Mouse (Mus musculus): ENCODE results near the gene H2-Ke6. TPM values are rescaled to one million over a fixed set of nuclear protein-coding genes. Genes with fewer than 3 reads are reported as not detected.

The H2-Ke6 gene
- polyA plus RNA-seq, 1 experiment from 2014 or later: 61.3 TPM

DNA sequence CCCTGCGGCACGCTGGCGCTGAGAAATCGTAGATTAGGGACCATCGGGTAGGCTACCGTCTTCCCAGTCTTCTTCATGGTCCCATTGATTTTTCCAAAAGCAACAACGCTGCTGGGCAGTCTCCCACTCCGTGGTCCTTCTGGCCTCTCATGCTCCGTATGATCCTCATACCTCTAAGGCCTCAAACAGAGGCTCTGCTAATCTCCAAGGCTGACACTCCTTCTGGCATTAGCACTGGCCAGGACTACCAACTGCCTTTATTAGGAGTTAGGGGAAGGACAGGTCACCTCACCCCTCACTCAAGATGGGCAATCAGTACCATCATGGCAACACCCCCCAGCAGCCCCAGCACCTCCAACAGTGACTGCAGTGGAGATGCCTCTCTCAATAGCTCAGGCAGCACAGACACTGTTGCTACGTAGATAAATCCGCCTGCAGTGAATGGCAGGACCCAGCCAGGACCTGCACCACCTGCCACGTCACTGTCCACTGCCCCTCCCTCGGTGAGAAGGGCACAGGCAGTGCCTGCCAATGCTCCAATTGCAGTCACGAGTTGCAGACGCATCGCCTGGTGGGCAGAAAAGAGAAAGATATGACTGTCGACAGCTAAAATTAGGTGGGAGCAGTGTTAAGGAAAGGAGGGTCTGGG, 765 bp upstream of the H2-Ke6 start:
- H3K9ac ChIP-seq: no peak overlapping the region
- H3K9me3 ChIP-seq: no peaks in the 10 kb centered on the region
- peaks cover 20% of the 10 kb centered on the region for H3K36me3 ChIP-seq
- no peaks in the 10 kb centered on the region for H3K27me3 ChIP-seq (replicated peaks)
- no peak for ATAC-seq (ENCODE audit: low FRiP score, low read depth)
- H3K4me3 ChIP-seq: 0 out of 2 replicates have a peak overlapping the region, but pooled peaks have one; percentile 61
- H3K27ac ChIP-seq: peak overlapping the region; percentile 33; the same call in 1 of the 2 replicates
- WGBS: 49% methylated on average over 17 of the region's 17 CpGs
- H3K4me2 ChIP-seq (replicated peaks): peak overlapping the region; percentile 98
- H3K4me1 ChIP-seq: peaks cover 76% of the 10 kb centered on the region

DNA sequence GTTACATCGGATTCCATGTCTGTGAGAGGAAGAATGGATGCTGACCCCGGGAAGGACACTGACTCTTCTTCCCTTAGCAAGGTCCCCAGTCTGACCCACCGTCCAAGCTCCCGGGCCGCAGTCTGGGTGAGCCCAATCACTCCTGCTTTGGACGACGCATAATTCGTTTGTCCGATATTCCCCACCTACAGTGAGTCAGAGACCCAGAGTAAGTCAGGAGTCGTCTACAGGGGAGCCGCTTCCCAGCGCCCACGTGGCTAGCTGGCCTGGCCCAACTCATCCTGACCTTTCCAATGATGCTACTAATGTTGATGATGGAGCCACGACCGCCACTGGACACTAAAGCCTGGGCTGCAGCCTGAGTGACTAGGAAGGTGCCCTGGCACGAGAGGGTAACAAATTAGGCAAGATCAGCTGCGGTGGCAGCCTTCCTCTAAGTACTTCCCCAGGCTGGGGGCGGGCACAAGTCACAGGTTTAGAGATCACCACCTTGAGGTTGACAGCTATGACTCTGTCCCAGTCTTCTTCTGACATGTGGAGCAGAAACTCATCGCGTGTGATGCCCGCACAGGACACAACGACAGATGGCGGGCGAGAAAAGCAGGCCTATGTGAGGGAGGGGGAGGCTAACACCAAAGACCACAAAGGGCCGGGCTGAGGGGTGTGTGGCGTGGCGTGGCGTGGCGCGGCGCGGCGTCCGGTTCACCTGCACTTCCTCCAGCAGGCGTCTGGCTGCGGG, 774 bp downstream of the H2-Ke6 start:
- Histone ChIP-seq H3K36me3 (peaks cover 32% of the 10 kb centered on the region), H3K4me3 (peak overlapping the region; percentile 61), H3K27me3 (replicated peaks) (no peaks in the 10 kb centered on the region), H3K4me1 (peaks cover 67% of the 10 kb centered on the region), H3K27ac (peak overlapping the region; percentile 84), H3K9ac (peak overlapping the region; percentile 96), H3K4me2 (replicated peaks) (peak overlapping the region; percentile 98), H3K9me3 (no peaks in the 10 kb centered on the region)
- 3% methylated on average over 36 of the region's 36 CpGs for WGBS
- ATAC-seq (ENCODE audit: low FRiP score, low read depth): no peak

DNA sequence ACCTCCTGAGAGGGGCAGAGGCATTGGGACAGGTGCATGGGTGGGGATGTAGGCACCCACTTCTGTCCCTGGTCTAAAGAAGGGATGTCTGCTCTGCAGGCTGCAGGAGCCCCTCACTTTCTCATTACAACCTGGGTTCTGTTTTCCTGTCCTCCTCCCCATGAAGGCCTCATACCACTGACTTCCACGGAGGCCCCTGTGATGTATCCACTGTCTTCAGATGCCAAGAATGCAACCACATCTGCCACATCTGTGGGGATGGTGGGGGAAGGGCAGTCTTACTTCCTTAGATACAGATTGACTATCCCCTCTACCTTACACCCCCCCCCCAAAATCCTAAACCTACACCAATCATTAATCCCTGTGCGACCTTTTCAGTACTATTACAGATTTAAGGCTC, 1.6 kb downstream of the H2-Ke6 start:
- ATAC-seq (ENCODE audit: low FRiP score, low read depth): no peak
- Histone ChIP-seq H3K36me3 (peaks cover 41% of the 10 kb centered on the region), H3K27me3 (replicated peaks) (no peaks in the 10 kb centered on the region), H3K9me3 (no peaks in the 10 kb centered on the region), H3K4me3 (peak overlapping the region; percentile 11; the same call in 1 of the 2 replicates), H3K4me1 (peaks cover 67% of the 10 kb centered on the region), H3K4me2 (replicated peaks) (peak overlapping the region; percentile 98), H3K27ac (peak overlapping the region; percentile 95; the same call in 1 of the 2 replicates), H3K9ac (peak overlapping the region; percentile 96)
- 24% methylated on average over 2 of the region's 2 CpGs for WGBS

DNA sequence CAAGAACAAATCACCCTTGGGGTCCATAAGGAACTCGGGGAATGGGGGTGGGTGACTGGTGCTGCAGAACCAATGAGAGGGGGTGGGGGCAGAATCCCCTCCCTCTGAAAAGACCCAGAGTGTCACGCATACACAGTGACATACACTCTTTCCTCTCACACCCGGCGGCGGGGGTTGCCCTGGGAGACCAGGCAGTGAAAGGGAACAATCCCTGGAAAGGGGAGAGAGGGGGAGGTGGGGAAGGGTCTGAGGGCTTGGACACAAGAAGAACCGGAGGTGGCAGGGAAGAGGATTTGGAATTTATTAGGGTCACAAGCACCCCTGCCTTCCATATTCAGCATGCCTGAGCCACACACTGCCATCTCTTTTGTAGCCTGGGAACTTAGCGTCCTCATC, 2.1 kb downstream of the H2-Ke6 start:
- Histone ChIP-seq H3K36me3 (peaks cover 45% of the 10 kb centered on the region), H3K4me2 (replicated peaks) (peak overlapping the region; percentile 98), H3K9me3 (peaks cover 2% of the 10 kb centered on the region; the same call in 1 of the 2 replicates), H3K9ac (peak overlapping the region; percentile 96), H3K27me3 (replicated peaks) (no peaks in the 10 kb centered on the region), H3K4me3 (peak overlapping the region; percentile 90), H3K4me1 (peaks cover 66% of the 10 kb centered on the region), H3K27ac (peak overlapping the region; percentile 95; the same call in 1 of the 2 replicates)
- 2% methylated on average over 7 of the region's 7 CpGs for WGBS
- ATAC-seq (ENCODE audit: low FRiP score, low read depth): peak; percentile 41

DNA sequence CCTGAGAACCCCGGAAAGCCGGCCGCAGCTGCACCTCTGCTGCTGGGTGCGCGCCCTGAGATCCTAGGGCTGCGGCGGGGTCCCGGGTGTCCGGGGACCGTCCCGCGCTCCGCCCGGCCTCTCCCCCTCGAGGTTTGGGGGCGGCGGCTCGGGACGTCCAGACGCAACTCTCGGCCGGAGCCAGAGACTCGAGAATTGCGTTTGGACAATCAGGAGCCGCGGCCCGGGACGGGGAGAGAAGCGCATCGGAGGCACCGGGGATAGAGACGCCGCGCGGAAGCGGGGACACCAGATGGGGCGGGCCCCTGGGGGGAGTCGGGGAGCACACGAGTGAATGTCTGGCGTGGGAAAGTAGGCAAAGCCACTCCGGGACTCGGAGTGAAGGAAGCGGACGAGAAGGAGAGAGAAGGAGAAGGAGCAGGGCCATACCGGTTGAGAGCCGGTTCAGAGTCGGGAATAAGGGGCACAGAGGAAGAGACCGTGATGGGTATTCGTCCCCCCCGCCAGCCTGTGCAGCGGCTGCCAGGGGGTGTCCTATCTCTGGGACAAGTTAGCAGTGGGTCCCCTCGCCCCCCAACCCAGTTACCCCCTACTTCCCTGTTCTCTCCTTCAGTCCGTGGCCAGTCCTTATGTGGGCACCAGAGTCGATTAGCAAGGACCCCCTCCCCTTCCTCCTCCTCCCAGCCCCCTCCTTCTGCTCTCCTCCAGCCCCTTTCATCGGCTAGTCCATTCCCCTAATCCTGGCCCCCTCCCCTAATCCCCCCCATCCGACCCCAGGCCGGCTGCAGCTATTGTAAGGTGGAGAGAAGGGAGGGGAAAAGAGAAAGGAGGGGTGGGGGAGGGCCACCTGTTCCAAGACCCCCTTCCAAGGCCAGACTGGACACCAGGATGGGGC, 2.8 kb downstream of the H2-Ke6 start:
- Histone ChIP-seq H3K27me3 (replicated peaks) (no peaks in the 10 kb centered on the region), H3K36me3 (peaks cover 49% of the 10 kb centered on the region), H3K9ac (peak overlapping the region; percentile 96), H3K9me3 (peaks cover 5% of the 10 kb centered on the region; the same call in 1 of the 2 replicates), H3K4me3 (peak overlapping the region; percentile 90), H3K4me1 (peaks cover 60% of the 10 kb centered on the region), H3K27ac (peak overlapping the region; percentile 95), H3K4me2 (replicated peaks) (peak overlapping the region; percentile 98)
- peak; percentile 31 for ATAC-seq (ENCODE audit: low FRiP score, low read depth)
- under 1% methylated on average over 57 of the region's 57 CpGs for WGBS

DNA sequence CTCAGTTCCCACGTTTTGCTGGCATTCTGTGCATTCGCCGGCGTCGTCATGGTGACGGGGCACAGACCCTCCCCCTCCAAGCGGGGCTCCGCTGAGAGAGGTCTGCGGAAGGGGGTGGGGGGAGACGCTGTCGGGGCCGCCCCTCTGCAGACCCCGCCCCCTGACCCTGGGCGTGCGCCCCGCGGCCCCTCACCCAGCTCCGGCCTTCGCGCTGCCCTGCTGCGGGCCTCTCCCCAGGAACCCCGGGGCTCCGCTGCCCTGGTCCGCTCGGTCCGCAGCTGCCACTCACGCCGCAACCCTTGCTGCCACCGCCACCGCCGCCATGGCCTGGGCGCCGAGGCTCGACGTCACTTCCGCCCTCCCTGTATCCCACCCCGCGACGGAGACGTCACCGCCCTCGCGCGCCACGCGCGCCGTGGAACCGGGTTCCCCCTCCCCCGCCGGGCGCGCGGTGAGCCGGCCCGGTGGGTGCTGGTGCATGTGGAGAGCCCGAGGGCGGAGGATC, 3.5 kb downstream of the H2-Ke6 start, which contains the start of gene Ring1:
Gene Ring1 (minus strand): TSS at position 364 of the 505 bp plus-strand sequence.
- Histone ChIP-seq H3K9ac (peak within 1 kb of the TSS; percentile 96), H3K4me1 (peaks cover 52% of the 10 kb centered on the region), H3K4me2 (replicated peaks) (peak within 1 kb of the TSS; percentile 98), H3K4me3 (peak within 1 kb of the TSS; percentile 90), H3K27ac (peak within 1 kb of the TSS; percentile 95), H3K36me3 (peaks cover 44% of the 10 kb centered on the region), H3K9me3 (peaks cover 5% of the 10 kb centered on the region; the same call in 1 of the 2 replicates), H3K27me3 (replicated peaks) (no peaks in the 10 kb centered on the region)
- ATAC-seq (ENCODE audit: low FRiP score, low read depth): peak; percentile 62
- WGBS: under 1% methylated on average over 56 of the region's 58 CpGs

DNA sequence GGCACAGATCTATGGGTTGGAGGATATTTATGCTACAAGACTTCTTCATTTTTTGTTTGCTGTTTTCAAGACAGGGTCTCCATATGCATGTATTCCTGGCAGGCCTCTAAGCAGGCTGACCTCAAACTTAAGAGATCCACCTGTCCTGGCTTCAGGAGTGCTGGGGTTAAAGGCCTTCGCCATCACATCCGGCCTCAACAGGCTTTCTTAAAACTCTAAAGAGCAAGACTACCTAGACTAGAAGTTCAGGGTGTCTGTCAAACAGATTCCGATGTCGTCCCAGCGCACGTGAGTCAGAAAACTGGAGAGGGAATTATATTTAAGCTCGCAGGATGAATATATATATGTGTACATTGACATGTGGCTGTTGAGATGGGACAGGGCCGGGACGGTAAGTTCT, 4.2 kb downstream of the H2-Ke6 start:
- Histone ChIP-seq H3K9me3 (peaks cover 5% of the 10 kb centered on the region; the same call in 1 of the 2 replicates), H3K27ac (peak overlapping the region; percentile 95; the same call in 1 of the 2 replicates), H3K4me2 (replicated peaks) (peak overlapping the region; percentile 98), H3K36me3 (peaks cover 37% of the 10 kb centered on the region), H3K4me3 (peak overlapping the region; percentile 90), H3K27me3 (replicated peaks) (no peaks in the 10 kb centered on the region), H3K9ac (peak overlapping the region; percentile 96; the same call in 1 of the 2 replicates), H3K4me1 (peaks cover 46% of the 10 kb centered on the region)
- 72% methylated on average over 9 of the region's 9 CpGs for WGBS
- no peak for ATAC-seq (ENCODE audit: low FRiP score, low read depth)

DNA sequence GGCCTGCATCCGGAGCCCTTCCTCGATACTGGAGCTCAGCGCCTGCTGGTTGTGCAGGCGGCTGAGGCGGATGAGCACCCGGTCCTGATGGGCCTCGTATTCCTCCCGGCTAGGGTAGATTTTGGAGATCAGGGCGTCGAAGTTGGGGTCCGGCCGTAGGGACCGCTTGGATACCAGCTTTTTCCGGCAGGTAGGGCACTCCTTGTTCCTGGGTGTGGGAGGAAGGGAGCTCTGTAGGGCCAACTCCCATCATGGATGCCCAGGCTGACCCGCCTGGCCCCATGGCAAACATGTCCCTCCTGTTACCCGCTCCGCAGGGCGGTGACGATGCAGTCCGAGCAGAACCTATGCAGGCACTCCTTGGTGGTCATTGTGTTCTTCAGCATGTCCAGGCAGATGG, 4.9 kb downstream of the H2-Ke6 start:
- Histone ChIP-seq H3K27me3 (replicated peaks) (no peaks in the 10 kb centered on the region), H3K27ac (no peak overlapping the region), H3K4me2 (replicated peaks) (no peak overlapping the region; the same call in 1 of the 2 replicates), H3K4me3 (no peak overlapping the region), H3K9me3 (peaks cover 5% of the 10 kb centered on the region; the same call in 1 of the 2 replicates), H3K9ac (no peak overlapping the region), H3K36me3 (peaks cover 32% of the 10 kb centered on the region), H3K4me1 (peaks cover 39% of the 10 kb centered on the region)
- no peak for ATAC-seq (ENCODE audit: low FRiP score, low read depth)
- WGBS: 94% methylated on average over 20 of the region's 20 CpGs

DNA sequence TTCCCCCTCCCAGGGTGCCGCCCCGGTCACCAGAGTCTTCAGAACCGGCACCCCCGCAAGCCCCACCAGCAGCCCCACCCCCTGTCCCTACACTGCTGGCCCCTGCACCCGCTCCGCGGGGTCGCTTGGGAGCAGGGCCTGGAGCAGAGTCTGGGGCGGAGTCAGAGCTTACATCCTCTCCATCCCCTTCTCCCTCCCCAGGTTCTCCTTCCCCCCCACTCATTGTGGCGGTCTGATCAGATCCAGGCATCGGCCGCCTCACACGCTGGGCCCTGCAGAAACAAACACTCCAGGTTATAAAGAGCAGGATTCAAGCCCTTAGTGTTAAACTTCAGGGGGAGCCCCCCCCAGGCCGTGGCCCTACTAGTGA, 5.5 kb downstream of the H2-Ke6 start:
- no peak overlapping the region for H3K4me3 ChIP-seq

DNA sequence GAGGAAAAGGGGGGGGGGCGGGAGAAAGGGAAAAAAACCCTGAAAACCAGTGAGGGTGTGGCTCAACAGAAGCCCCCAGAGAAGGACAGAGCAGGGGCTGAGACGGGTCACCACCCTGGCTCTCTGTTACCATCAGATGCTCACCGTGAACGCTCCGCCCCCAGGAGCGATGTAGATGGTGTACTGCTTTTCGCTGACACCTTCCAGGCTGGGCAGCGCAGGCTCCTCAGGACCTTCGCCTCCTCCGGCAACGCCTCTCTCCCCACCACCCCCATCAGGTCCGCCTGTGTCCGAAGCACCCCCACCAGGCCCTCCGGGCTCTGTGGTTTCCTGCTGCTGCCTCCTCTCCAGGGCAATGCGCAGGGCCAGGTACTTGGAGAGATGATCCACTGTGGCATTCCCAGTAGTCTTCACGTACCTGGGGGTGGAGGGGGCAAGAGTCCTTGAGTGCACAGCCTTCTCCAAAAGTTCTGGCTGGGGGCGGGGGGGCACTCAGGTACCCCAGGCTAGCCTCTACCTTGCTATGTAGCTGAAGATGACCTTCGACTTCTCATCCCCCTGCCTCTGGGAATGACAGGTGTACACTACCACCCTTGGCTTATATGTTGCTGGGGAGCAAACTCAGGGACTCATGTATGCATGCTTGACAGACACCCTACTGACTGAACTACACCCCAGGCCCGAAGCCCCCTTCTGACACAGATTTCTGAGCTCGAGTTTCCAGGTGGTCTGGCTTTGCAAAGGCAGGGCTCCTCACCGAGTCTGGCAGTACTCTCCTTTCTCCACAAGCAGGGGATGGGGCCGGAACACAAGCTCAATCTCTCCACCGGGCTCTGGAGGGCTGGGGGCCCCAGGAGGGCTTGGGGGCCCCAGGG, 6.1 kb downstream of the H2-Ke6 start:
- no peak overlapping the region for H3K4me2 ChIP-seq (replicated peaks)
- H3K4me1 ChIP-seq: peaks cover 28% of the 10 kb centered on the region
- no peaks in the 10 kb centered on the region for H3K27me3 ChIP-seq (replicated peaks)
- H3K36me3 ChIP-seq: peaks cover 32% of the 10 kb centered on the region
- H3K9ac ChIP-seq: no peak overlapping the region
- no peak for ATAC-seq (ENCODE audit: low FRiP score, low read depth)
- H3K4me3 ChIP-seq: no peak overlapping the region
- H3K27ac ChIP-seq: no peak overlapping the region
- peaks cover 5% of the 10 kb centered on the region; the same call in 1 of the 2 replicates for H3K9me3 ChIP-seq
- WGBS: 95% methylated on average over 23 of the region's 23 CpGs

More for the DNA sequence above, 5.5 kb downstream of the H2-Ke6 start:
- Histone ChIP-seq H3K4me1 (peaks cover 34% of the 10 kb centered on the region), H3K9me3 (peaks cover 5% of the 10 kb centered on the region; the same call in 1 of the 2 replicates), H3K9ac (no peak overlapping the region), H3K27ac (no peak overlapping the region), H3K36me3 (peaks cover 32% of the 10 kb centered on the region), H3K27me3 (replicated peaks) (no peaks in the 10 kb centered on the region), H3K4me2 (replicated peaks) (0 out of 2 replicates have a peak overlapping the region, but pooled peaks have one; percentile 6)
- no peak for ATAC-seq (ENCODE audit: low FRiP score, low read depth)
- 96% methylated on average over 14 of the region's 14 CpGs for WGBS

DNA sequence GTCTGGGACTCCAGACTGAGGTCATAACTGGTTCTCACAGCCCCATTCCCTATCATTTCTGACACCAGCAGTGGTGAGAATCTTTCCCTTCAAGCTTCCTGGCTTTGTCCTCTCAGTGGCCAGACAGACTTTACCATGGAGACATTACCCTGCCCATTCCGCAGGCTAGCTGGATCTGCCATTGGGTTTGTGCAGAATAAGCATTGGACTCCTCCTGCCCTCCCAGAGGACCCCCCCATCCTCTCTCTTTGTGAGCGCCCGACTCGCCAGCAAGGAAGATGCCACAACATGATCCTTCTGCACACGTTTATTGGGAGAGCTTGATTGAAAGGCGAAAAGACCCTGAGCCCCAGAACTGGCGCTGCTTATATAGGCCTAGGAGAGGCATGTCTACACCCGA, 14.4 kb downstream of the H2-Ke6 start:
- H3K27ac ChIP-seq: no peak overlapping the region
- H3K27me3 ChIP-seq (replicated peaks): no peaks in the 10 kb centered on the region
- no peaks in the 10 kb centered on the region for H3K9me3 ChIP-seq
- 91% methylated on average over 8 of the region's 8 CpGs for WGBS
- no peak for ATAC-seq (ENCODE audit: low FRiP score, low read depth)
- no peak overlapping the region for H3K4me3 ChIP-seq
- peaks cover 9% of the 10 kb centered on the region for H3K36me3 ChIP-seq
- no peak overlapping the region for H3K4me2 ChIP-seq (replicated peaks)
- no peaks in the 10 kb centered on the region for H3K4me1 ChIP-seq
- H3K9ac ChIP-seq: no peak overlapping the region
